Mouse (Mus musculus) megakaryocyte, embryonic 14.5 days (primary cell): Measurements from ENCODE around the gene Diablo.

Experiments used
- FLI1 ChIP-seq: IDR thresholded peaks from 2 replicates; pipeline ENCODE4 v1.6.1; 2012; ENCODE audit warnings: low read length, inconsistent platforms, mixed read lengths
- GATA1 ChIP-seq: IDR thresholded peaks from 3 replicates; pipeline ENCODE4 v1.6.1; 2012; ENCODE audit warnings: mixed read lengths, low read length, inconsistent platforms, borderline replicate concordance

- TF ChIP-seq GATA1 (no peak), FLI1 (no peak)
Measured at GRCm38 (mm10) chr5:123530056-123530455, 6.1 kb upstream of the Diablo start.
